Mouse (Mus musculus) layer of hippocampus, postnatal 25 days (tissue): ENCODE results near the gene Cyp2b10. TPM values are rescaled to one million over a fixed set of nuclear protein-coding genes. Genes with fewer than 3 reads are reported as not detected.
"Not testable (repeated sequence)": the region's sequence is repeated elsewhere in the genome, so short reads cannot be mapped to it uniquely, and the experiment has no call there.

Experiments
- DNase-seq, 2 experiments: peaks; one replicate each; pipeline ENCODE4 v3.0.0; 2022; ENCODE audit warnings: mixed read lengths in 2 of 2, low spot score in 1 of 2; ENCODE audit errors: extremely low spot score in 1 of 2
- total RNA-seq, 2 experiments: library from RNA; stranded (reverse); gene quantifications; 2 replicates each; pipeline ENCODE4 v1.2.3; 2021

Cyp2b10 gene
- total RNA-seq, 2 experiments from 2014 or later, result 0.19 to 0.27 TPM

- DNase-seq, result no peak
Observed at GRCm38 (mm10) chr7:25907380-25907779, 10.0 kb downstream of the Cyp2b10 start.

GRCm38 (mm10) chr7:25910046-25910445 lies 12.6 kb downstream of the Cyp2b10 start:
- DNase-seq, result no peak

- DNase-seq, result no peak
Observed at GRCm38 (mm10) chr7:25916116-25916515, 18.7 kb downstream of the Cyp2b10 start.

GRCm38 (mm10) chr7:25917271-25917670 lies 19.9 kb downstream of the Cyp2b10 start:
- not testable (repeated sequence) for DNase-seq

GRCm38 (mm10) chr7:25919467-25919866 lies 22.0 kb downstream of the Cyp2b10 start:
- no peak for DNase-seq

GRCm38 (mm10) chr7:25945274-25945673 lies 47.9 kb downstream of the Cyp2b10 start:
- DNase-seq, result no peak

Other genes with a start within 250 kb of the Cyp2b10 start
- gene Bckdha, start 238.6 kb upstream of the Cyp2b10 start, total RNA-seq, result 10 to 100 TPM; 40.1 to 45.5 TPM
- gene Exosc5, start 238.5 kb upstream of the Cyp2b10 start, total RNA-seq, result 10 to 100 TPM; 26.4 to 30.5 TPM
- 10 to 100 TPM; 12.7 to 16.5 TPM for gene Tmem91, start 222.5 kb upstream of the Cyp2b10 start, total RNA-seq
- gene B9d2, start 216.8 kb upstream of the Cyp2b10 start, total RNA-seq, result 10 to 100 TPM; 25.2 to 25.7 TPM
- 1 to 10 TPM; 7.0 to 8.6 TPM for gene Tgfb1, start 210.6 kb upstream of the Cyp2b10 start, total RNA-seq
- 10 to 100 TPM; 54.6 to 58.5 TPM for gene Ccdc97, start 178.5 kb upstream of the Cyp2b10 start, total RNA-seq
- gene Hnrnpul1, start 142.9 kb upstream of the Cyp2b10 start, total RNA-seq, result 100 to 1,000 TPM; 103 to 114 TPM
- gene Axl, start 108.9 kb upstream of the Cyp2b10 start, total RNA-seq, result 10 to 100 TPM; 37.2 to 43.5 TPM
- 1 to 10 TPM; 1.2 to 1.3 TPM for gene Cyp2s1, start 80.7 kb upstream of the Cyp2b10 start, total RNA-seq
- gene Cyp2b13, start 163.9 kb downstream of the Cyp2b10 start, total RNA-seq, result not detected